Mouse (Mus musculus) cerebellum, adult 2 months (tissue): Measurements from ENCODE around the gene Gm45062.

Experiments
- CTCF ChIP-seq: fragments of 200-500 bp; IDR thresholded peaks from 2 replicates; pipeline ENCODE4 v1.5.1; 2011; ENCODE audit warnings: low read depth, mild to moderate bottlenecking, control low read depth, low read length, moderate library complexity, borderline replicate concordance; ENCODE audit not compliant: insufficient read depth
- POLR2A ChIP-seq: fragments of 200-500 bp; IDR thresholded peaks from 2 replicates; pipeline ENCODE4 v1.6.1; 2011; ENCODE audit warnings: low read length, control low read depth, borderline replicate concordance; ENCODE audit not compliant: insufficient read depth

DNA sequence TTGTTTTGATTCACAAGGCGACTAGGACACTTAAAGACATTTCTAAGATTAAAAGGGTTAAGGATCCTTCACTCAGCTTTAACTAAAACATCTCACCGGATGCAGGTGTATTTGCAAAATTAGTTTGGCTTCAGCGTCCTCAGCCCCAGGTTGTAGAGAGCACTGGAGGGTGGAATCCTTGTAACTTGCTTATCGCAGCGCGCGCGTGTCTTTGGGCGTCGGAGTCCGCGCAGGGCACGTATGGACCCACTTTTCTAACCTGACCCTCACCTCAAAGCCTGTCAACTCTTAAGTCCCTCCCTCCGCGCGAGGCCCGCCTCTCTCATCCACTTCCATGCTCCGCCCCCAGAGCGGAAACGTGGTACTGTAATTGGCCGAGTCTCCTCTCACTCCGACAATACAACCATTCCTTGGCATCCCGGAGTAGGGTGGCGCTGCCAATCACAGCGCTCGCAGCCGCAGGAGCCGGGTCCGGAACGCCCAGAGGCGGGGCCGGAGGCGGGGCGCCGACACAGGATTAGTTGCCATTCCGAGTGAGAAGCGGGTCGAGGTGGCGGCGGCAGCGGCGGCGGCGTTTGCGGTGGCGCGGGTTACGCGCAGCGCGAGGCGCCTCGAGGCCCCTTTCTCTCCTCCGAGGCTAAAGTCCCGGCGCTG is 249.8 kb downstream of the Gm45062 start:
- no peak for TF ChIP-seq CTCF
- peak; percentile 84 for TF ChIP-seq POLR2A
